Mouse (Mus musculus) limb, embryonic 12.5 days (tissue): ENCODE measurements around the gene BC034090. TPM values are rescaled to one million over a fixed set of nuclear protein-coding genes. Genes with fewer than 3 reads are reported as not detected.

Experiments used
- ATAC-seq: fragments of 200-750 bp; cut with Nextera tagmentation; 2 replicates; pipeline ENCODE4 v1.8.0; 2017; ENCODE audit warnings: low read depth, moderate TSS enrichment; ENCODE audit not compliant: insufficient number of reproducible peaks, insufficient read depth, low FRiP score, low TSS enrichment
- H3K27ac ChIP-seq: fragments of 300-500 bp; sonication (generic); 2 replicates; pipeline ENCODE4 v1.5.1; 2016; ENCODE audit warnings: mild to moderate bottlenecking, moderate library complexity
- H3K27me3 ChIP-seq: fragments of 300-500 bp; sonication (generic); 2 replicates; pipeline ENCODE4 v1.6.1; 2016; ENCODE audit warnings: mild to moderate bottlenecking, moderate library complexity
- H3K36me3 ChIP-seq: fragments of 300-500 bp; sonication (generic); 2 replicates; pipeline ENCODE4 v1.6.1; 2016; ENCODE audit warnings: mild to moderate bottlenecking, moderate library complexity
- H3K4me1 ChIP-seq: fragments of 300-500 bp; sonication (generic); replicated peaks from 2 replicates; pipeline ENCODE4 v1.6.1; 2016
- H3K4me2 ChIP-seq: fragments of 300-500 bp; sonication (generic); 2 replicates; pipeline ENCODE4 v1.6.1; 2016; ENCODE audit warnings: mild to moderate bottlenecking, moderate library complexity
- H3K4me3 ChIP-seq: fragments of 300-500 bp; sonication (generic); replicated peaks from 2 replicates; pipeline ENCODE4 v1.5.1; 2016; ENCODE audit warnings: mild to moderate bottlenecking
- H3K9ac ChIP-seq: fragments of 300-500 bp; sonication (generic); replicated peaks from 2 replicates; pipeline ENCODE4 v1.6.1; 2016; ENCODE audit warnings: mild to moderate bottlenecking, moderate library complexity
- H3K9me3 ChIP-seq: fragments of 300-500 bp; sonication (generic); 2 replicates; pipeline ENCODE4 v1.6.1; 2016; ENCODE audit warnings: mild to moderate bottlenecking, moderate library complexity
- WGBS: fragments of 180-500 bp; shearing (Covaris S2); methylation state at CpG from one replicate; pipeline ENCODE4 v1.1.7; 2016; 5-methylcytosine and 5-hydroxymethylcytosine counted together
- polyA plus RNA-seq: library from polyadenylated mRNA; unstranded; fragments of >200 nt; fragmentation: Nextera tagmentation; extraction: Ambion mirVana; gene quantifications from 2 replicates; pipeline ENCODE4 v1.2.1, GENCODE M21; 2016

Gene BC034090
- 8.4 and 8.6 TPM in 2 replicates for polyA plus RNA-seq

DNA sequence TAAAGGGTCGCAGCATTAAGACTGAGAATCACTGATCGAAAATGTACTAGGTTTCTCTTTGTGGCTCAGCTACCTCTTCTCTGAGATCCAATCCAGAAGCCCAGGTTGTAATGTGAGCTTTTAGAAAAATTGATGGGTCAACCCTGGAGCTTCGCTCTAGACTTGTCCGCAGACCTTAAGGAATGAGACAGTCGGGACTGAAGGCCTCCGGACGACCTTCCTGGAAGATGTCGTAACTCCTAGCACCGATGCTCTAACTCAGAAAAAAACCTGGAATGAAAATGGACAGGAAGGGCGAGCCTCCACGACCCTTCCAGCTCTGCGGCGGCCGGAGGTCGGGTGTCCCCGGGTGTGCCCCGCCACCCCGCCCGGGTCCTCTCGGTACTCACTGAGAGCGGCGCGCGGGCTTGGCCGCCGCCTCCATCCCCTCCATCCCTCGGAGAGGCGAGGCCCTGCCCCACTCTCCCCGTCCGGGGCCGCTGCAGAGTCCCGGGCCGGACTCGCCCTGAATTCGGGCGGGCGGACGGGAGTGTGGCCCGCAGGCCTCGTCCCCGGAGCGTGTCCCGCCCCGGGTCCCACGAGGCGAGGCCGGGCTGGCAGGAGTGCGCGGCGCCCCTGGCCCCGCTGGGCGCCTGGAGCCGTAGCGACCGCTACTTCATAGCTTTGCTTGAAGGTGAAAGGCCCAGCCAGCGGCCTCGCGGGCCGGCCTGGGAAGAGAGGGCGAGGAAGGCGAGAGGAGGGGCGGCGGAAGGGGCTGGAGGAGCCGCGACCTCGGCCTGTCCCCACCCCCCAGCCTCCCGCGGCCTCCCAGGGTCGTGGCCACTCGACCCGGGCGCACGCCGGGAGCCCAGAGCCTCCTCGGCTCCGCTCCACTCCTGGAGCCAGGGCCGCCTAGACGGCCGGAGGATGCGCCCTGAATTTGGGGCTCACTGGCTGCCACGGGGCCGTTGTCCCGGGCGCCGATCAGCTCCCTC, at the start of gene BC034090:
BC034090 (minus strand) TSS at position 648 of the 974 bp plus-strand sequence.
- peak within 1 kb of the TSS; percentile 72 for H3K4me3 ChIP-seq
- H3K27ac ChIP-seq, result peak within 1 kb of the TSS; percentile 91
- peak within 1 kb of the TSS; percentile 94 for H3K9ac ChIP-seq
- H3K36me3 ChIP-seq, result peaks cover 28% of the 10 kb centered on the region
- peak; percentile 84 for ATAC-seq
- H3K4me1 ChIP-seq, result peaks cover 22% of the 10 kb centered on the region
- WGBS, result 1% methylated on average over 85 of the region's 85 CpGs
- H3K9me3 ChIP-seq, result no peaks in the 10 kb centered on the region
- H3K4me2 ChIP-seq, result peak within 1 kb of the TSS; percentile 79
- H3K27me3 ChIP-seq, result no peaks in the 10 kb centered on the region

DNA sequence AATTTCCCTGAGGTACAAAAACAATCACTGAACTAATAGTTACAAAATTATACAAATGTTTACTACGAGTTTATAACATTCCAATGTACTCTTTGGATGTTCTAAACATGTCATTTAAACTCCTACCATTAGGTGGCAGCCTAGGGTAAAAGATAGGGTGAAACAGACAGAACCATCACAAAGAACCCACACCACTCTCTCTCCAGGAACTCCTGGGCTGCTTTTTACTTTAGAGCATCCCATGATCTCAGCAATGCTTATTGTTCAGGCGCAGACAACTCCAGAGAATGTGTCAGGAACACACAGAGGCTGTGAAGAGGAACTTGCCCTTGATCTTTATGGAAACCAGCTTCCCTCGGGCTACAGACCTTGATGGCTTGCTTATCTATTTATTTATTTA, 49.2 kb upstream of the BC034090 start:
- Histone ChIP-seq H3K4me3 (no peak overlapping the region), H3K4me1 (no peaks in the 10 kb centered on the region), H3K27ac (no peak overlapping the region), H3K4me2 (no peak overlapping the region), H3K9me3 (no peaks in the 10 kb centered on the region), H3K9ac (no peak overlapping the region), H3K27me3 (no peaks in the 10 kb centered on the region), H3K36me3 (peaks cover 14% of the 10 kb centered on the region; the same call in 1 of the 2 replicates)
- no peak for ATAC-seq
- WGBS, result 20% methylated on average over 3 of the region's 3 CpGs

DNA sequence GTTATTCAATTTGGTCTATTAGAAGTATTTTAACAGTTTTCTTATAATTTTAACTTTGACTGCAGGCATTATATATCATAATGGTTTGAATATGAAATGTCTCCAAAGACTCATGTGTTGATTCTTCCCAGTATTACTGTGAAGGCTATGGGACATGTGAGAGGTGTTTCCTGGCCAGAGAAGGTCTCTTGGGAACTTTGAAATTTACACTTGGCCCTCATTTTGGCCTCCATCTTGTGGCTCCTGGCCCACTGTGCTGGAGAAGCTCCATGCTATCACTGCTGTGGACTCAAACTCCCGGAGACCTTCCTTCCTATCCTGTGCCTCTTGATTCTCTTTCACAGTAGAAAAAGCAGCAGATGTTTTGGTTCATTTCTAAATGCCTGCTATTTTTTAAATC, 45.2 kb upstream of the BC034090 start:
- peaks cover 27% of the 10 kb centered on the region for H3K36me3 ChIP-seq
- no peak overlapping the region for H3K27ac ChIP-seq
- no peak overlapping the region for H3K9ac ChIP-seq
- H3K27me3 ChIP-seq, result no peaks in the 10 kb centered on the region
- no peak overlapping the region for H3K4me2 ChIP-seq
- H3K4me1 ChIP-seq, result no peaks in the 10 kb centered on the region
- no peak overlapping the region for H3K4me3 ChIP-seq
- H3K9me3 ChIP-seq, result no peaks in the 10 kb centered on the region
- 96% methylated on average over 1 of the region's 1 CpGs for WGBS
- ATAC-seq, result no peak

DNA sequence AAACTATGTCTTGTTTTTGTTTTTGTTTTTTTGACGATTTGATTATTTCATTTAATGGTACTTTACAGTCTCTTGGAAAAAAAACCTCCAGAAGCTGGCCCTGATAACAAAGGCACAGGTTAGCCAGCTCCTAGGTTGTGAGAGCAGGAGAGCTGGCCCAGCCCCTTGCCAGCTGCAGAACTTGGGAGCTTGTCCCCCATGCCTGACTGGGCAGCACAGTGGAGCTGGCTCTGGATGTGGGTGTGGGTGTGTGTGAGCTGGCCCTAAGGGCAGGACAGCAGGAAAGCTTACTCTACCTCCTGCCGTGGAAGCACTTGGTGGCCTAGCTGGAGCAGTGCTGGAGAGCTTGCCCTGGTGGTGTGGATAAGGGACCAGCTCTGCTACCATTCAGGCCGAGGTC, 43.8 kb upstream of the BC034090 start:
- H3K36me3 ChIP-seq, result peaks cover 28% of the 10 kb centered on the region
- H3K9ac ChIP-seq, result no peak overlapping the region
- H3K9me3 ChIP-seq, result no peaks in the 10 kb centered on the region
- no peak overlapping the region for H3K27ac ChIP-seq
- no peaks in the 10 kb centered on the region for H3K4me1 ChIP-seq
- H3K4me3 ChIP-seq, result no peak overlapping the region
- no peak for ATAC-seq
- WGBS, result 85% methylated on average over 3 of the region's 3 CpGs
- no peaks in the 10 kb centered on the region for H3K27me3 ChIP-seq
- no peak overlapping the region for H3K4me2 ChIP-seq

DNA sequence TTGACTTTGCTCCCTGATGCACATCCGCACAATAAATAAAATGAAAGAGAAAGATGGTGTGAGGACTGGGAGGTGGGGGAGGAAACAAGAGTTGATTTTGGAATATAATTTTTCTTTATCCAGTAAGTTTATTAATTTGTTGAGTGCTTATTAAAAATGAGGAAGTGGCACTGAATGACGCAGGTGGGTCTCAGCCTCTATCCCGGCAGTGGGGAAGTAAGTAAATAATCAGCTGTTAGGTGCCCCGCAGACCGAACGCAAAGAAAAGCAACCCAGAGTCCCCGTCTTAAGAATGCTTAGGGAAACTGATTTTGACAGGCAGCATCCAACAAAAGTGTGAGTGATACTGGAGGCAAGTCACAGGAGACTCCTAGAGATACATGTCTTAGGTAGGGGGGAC, 39.6 kb upstream of the BC034090 start:
- Histone ChIP-seq H3K9ac (no peak overlapping the region), H3K4me3 (no peak overlapping the region), H3K27ac (no peak overlapping the region), H3K36me3 (peaks cover 22% of the 10 kb centered on the region), H3K4me1 (peaks cover 19% of the 10 kb centered on the region), H3K4me2 (no peak overlapping the region), H3K27me3 (no peaks in the 10 kb centered on the region), H3K9me3 (no peaks in the 10 kb centered on the region)
- ATAC-seq, result no peak
- WGBS, result 92% methylated on average over 7 of the region's 7 CpGs

DNA sequence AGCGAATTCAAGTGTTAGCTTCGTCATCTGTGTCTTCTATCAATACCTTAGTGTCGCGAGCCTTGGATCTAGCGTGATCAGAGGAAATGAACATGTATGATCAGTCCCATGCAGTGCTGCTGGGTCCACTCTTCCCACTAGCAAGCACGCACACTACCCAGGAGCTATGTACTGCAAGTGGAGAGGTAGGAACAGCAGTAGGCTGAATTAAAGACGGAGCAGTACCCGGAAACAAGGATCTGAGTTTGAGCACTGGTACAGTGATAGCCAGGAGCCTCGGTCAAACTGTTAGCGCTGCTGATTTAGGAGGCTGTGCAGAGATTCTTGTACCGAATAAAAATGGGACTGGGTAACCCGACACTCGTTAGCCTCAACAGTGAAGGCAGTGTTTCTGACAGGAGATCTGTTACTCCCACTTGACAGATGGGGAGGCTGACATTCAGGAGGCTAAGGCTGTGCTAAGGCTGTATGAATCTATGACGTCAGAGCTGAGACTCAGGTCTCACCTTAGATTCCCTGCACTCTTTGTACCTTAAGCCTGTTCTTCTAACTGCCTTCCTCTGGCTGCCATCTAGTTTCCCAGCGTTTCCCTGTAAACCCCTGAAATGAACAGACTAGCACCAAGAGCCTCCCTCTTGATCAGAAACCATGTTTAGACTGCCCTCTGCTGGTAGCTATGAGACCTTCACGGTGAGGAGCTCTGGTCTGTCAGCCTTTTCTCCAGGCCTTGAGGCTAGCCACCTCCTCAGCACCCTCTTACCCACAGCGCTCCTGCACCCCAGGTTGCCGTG, 37.0 kb upstream of the BC034090 start:
- Histone ChIP-seq H3K36me3 (peaks cover 6% of the 10 kb centered on the region; the same call in 1 of the 2 replicates), H3K4me3 (no peak overlapping the region), H3K27ac (peak overlapping the region; percentile 64), H3K9me3 (no peaks in the 10 kb centered on the region), H3K9ac (no peak overlapping the region; the same call in 1 of the 2 replicates), H3K27me3 (no peaks in the 10 kb centered on the region), H3K4me2 (no peak overlapping the region; the same call in 1 of the 2 replicates), H3K4me1 (peaks cover 19% of the 10 kb centered on the region)
- peak; percentile 89 for ATAC-seq
- 46% methylated on average over 18 of the region's 18 CpGs for WGBS

DNA sequence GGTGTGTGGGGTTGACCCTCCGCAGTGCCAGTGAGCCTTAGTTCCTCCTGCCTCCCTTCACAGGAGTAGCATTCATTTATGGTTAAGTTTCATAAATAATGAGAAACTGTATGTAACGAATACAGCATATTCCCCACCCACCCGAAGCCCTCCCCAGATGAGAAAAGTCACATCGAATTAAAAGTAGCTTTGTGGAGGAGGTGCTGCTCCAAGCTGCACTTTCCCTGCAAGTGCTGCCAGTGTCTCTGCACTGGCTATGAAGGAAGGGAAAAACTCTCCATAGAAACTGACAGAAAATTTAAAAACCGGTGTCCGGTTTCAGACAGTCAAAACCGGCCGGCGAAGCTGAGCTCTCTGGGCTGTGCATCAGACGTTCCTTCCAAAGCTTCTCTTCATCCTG, 36.1 kb upstream of the BC034090 start:
- H3K9me3 ChIP-seq, result no peaks in the 10 kb centered on the region
- H3K4me3 ChIP-seq, result no peak overlapping the region
- ATAC-seq, result no peak
- H3K36me3 ChIP-seq, result peaks cover 6% of the 10 kb centered on the region; the same call in 1 of the 2 replicates
- H3K9ac ChIP-seq, result no peak overlapping the region
- no peaks in the 10 kb centered on the region for H3K27me3 ChIP-seq
- H3K4me1 ChIP-seq, result peaks cover 19% of the 10 kb centered on the region
- no peak overlapping the region for H3K27ac ChIP-seq
- no peak overlapping the region for H3K4me2 ChIP-seq
- WGBS, result 64% methylated on average over 10 of the region's 10 CpGs

DNA sequence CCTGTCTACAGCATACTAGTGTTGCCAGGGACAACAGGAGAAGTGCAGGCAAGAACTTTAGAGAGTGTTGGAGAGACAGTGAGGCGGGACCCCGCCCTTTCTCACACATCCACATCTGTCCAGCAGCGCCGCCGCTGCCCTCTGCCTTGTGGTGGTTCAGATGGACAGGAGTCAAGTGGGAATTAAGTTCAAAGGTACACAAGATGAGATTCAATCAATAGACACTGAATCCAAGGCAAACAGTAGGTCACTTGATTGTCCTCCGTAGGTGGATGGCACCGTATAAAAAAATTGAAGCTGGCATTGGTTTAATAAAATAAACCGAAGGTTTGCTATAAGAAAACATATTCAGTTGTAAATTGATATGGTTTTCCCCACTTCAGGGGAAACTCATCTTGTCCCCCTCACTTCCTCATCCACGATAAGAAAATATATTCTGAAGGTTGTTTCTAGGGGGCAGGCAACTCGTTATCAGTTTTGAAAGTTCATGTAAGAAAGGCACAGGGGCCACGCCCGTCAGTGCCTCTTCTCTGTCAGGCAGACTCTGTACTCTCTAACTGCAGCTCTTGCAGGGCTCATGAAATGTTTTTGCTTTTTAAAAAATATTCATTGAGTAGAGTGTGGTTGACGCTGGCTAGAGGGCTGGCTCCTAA, 32.3 kb upstream of the BC034090 start:
- Histone ChIP-seq H3K4me2 (no peak overlapping the region), H3K4me1 (peaks cover 33% of the 10 kb centered on the region), H3K27ac (no peak overlapping the region), H3K9ac (no peak overlapping the region), H3K4me3 (no peak overlapping the region), H3K36me3 (no peaks in the 10 kb centered on the region), H3K9me3 (no peaks in the 10 kb centered on the region), H3K27me3 (no peaks in the 10 kb centered on the region)
- 68% methylated on average over 13 of the region's 13 CpGs for whole genome bisulfite sequencing
- ATAC-seq, result no peak

DNA sequence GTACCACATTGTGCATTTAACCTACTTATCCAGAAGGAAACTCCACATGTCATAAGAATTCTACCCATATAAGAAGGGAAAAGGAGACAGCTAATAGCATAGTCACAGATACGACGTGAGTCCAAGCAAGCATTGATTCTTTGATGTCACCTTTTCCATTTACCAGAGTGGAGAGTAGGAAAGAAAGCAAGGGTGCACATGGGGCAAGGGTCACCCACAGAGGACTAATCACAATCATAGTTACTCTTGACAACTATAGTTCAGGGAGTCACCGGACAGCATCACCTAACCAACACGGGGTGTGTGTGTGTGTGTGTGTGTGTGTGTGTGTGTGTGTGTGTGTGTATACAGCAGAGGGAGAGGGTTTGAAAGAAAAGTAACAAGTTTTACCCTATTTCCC, 31.5 kb upstream of the BC034090 start:
- Histone ChIP-seq H3K9ac (no peak overlapping the region), H3K4me1 (peaks cover 25% of the 10 kb centered on the region), H3K27me3 (no peaks in the 10 kb centered on the region), H3K4me2 (no peak overlapping the region), H3K36me3 (no peaks in the 10 kb centered on the region), H3K27ac (no peak overlapping the region), H3K9me3 (no peaks in the 10 kb centered on the region), H3K4me3 (no peak overlapping the region)
- WGBS, result 81% methylated on average over 4 of the region's 4 CpGs
- ATAC-seq, result no peak

DNA sequence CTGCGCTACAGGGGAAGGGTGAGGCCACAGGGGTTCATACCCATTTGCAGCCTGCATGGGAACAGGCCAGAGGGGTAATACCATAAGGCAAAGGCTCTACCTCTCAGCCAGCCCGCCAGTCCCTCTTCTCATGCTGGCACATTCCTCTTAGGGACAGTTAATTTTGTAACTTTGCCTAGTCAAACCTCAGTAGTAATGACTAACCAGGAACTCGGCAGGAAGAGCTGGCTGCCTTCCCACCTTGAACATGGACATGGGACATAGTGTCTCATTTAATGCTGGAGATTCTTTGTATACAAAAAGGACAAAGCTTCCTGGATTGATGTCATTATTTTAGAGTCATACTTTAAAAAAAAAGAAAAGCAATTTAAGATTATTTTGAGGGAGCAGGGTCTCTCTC, 30.7 kb upstream of the BC034090 start:
- Histone ChIP-seq H3K9me3 (no peaks in the 10 kb centered on the region), H3K27me3 (no peaks in the 10 kb centered on the region), H3K36me3 (no peaks in the 10 kb centered on the region), H3K9ac (no peak overlapping the region), H3K4me1 (peaks cover 17% of the 10 kb centered on the region), H3K27ac (no peak overlapping the region), H3K4me3 (no peak overlapping the region), H3K4me2 (no peak overlapping the region)
- ATAC-seq, result no peak
- 80% methylated on average over 3 of the region's 3 CpGs for WGBS

DNA sequence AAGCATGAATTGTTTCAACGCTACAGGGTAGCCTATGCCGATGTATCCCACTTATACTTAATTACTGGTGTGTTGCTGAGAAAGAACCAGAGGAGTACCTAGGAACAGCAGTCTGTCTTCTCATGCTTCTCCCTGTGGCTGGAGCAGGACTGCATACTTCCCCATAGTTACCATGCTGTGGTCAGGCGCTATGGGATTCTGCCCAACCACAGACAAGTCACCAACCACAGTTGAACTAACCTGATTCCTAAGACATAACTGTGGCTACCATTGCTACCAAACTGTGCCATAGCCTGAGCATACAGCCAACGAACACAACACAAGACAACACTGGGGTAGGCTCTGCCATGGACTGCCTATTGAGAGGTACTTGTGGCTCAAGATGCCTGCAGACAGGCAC, 28.7 kb upstream of the BC034090 start:
- Histone ChIP-seq H3K4me1 (peaks cover 16% of the 10 kb centered on the region), H3K36me3 (no peaks in the 10 kb centered on the region), H3K9me3 (no peaks in the 10 kb centered on the region), H3K9ac (no peak overlapping the region), H3K4me3 (no peak overlapping the region), H3K27ac (peak overlapping the region; percentile 74), H3K27me3 (no peaks in the 10 kb centered on the region), H3K4me2 (no peak overlapping the region)
- ATAC-seq, result no peak
- 82% methylated on average over 4 of the region's 4 CpGs for WGBS
